Mouse (Mus musculus) heart, adult 18-20 months (tissue): ENCODE results near the gene Ptch1. TPM values are rescaled to one million over a fixed set of nuclear protein-coding genes. Genes with fewer than 3 reads are reported as not detected.

Experiments
- DNase-seq, 2 experiments: peaks; one replicate each; pipeline ENCODE4 v3.0.0; 2021 to 2022; ENCODE audit warnings: mixed read lengths in 1 of 2
- total RNA-seq, 2 experiments: library from RNA; stranded (reverse); gene quantifications; 2 replicates each; pipeline ENCODE4 v1.2.3; 2021

The Ptch1 gene
- total RNA-seq, 2 experiments from 2014 or later: 9.8 to 10.1 TPM

DNA sequence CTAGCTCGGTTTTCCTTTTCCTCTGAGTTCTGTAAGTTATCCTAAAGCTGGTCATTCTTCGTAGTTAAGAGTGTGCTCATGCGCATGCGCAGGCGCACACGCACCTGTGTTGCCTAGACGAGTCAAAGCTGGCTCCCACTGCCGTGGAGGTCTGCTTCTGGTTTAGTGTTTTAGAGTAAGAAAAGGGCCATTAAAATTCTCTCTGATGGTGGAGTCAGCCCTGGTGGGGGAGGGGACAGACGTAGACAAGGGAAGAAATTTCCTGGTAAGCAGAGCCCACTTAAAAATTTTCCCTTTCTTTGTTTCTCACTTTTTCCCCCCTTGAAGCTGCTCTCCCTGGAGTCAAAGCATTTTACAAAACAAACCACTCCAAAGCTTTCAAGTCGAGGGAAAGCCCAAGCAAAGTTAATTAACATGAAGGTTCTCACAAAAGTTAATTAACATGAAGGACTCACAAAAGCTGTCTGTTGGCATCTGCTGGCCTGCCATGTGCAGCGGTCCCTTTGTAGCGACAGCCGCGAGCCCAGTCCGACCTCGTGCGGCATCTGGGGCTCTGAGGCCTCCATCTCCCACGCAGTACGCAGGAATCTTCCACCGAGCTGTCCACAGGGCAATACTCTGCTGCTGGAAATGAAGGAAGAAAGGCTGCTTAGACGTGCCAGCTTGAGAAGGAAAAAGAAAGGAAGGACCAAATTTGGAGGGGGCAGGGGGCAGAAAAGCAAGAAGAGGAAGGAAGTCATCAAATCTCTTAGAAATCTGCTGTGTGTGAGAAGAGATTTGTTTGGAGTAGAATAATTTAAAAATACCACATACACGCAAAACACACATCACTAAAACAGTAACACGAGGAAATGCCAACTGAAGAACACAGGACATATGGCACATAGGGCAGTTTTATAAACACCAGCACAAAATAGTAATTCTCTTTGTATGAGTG, 76.5 kb downstream of the Ptch1 start, which contains the start of gene Fancc:
Fancc (minus strand) TSS at position 633 of the 937 bp plus-strand sequence.
- DNase-seq: no peak

- no peak for DNase-seq
Measured at GRCm38 (mm10) chr13:63487707-63488042, 85.7 kb downstream of the Ptch1 start.

- DNase-seq: no peak
Measured at GRCm38 (mm10) chr13:63486791-63487706, 86.3 kb downstream of the Ptch1 start.

DNA sequence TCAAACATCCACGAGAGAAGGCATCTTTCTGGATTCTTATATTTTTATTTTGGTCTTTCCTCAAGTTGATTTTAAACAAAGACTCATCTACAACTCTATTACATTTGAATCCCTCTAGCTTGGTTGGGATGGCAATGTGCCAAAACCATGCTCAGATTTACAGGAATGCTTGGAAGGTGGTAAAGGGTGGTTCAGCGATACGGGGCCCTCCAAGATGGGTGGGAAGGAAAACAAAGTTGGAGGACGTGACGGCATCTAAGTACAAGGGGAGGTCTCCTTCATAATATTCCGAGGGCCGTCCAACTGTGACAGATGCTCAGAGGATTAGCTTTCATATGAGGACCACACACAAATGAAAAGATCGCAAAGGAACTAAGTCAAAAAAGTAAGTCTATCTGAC, 98.0 kb downstream of the Ptch1 start:
- DNase-seq: no peak

Other genes starting within 250 kb of the Ptch1 start
- gene Fancc, start 76.3 kb downstream of the Ptch1 start, total RNA-seq: 1 to 10 TPM; 3.8 to 5.0 TPM
- gene Ercc6l2, start 241.6 kb upstream of the Ptch1 start, total RNA-seq: 10 to 100 TPM in 1 of 2 experiments, 1 to 10 TPM in 1; 9.6 to 11.3 TPM